Comparison of ENCODE assay signal across 28 mouse cellular contexts in the genomic region with DNA sequence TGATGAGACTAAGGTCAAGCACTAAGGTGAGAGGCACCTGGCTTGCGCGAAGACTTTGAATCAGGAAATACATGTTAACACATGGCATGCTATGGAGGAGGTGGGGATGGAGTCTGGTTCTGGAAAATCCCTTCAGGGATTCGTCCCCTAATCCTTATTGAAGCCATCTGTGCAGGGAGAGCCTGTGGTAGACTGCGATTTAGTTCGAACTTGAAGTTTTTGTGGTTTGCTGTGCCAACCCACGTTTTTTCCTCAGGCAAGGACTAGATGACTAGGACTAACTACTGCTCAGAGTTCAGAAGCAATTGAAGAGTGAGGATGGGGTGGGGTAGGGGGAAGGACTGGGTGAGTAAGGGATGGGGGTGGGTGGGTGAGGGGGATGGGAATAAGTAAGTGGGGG.
"Had no signal": no experiment of that assay in that cellular context is flagged by ENCODE, and none has a peak within 500 bp of the region (broad histone marks: within the 10 kb centered on the region; RNA-seq: fewer than 3 reads in every experiment).

No protein-coding gene starts in this region.

- H3K4me1 ChIP-seq: heart, embryonic 12.5 days; hindbrain, embryonic 10.5 days; hindbrain, embryonic 12.5 days; intestine, embryonic 15.5 days; kidney, embryonic 15.5 days; limb, embryonic 12.5 days; liver, embryonic 13.5 days; liver, embryonic 15.5 days had no signal

- H3K27ac ChIP-seq: gastrocnemius, adult 2 months; hindbrain, embryonic 10.5 days; hindbrain, embryonic 12.5 days; hindbrain, embryonic 14.5 days; intestine, embryonic 15.5 days; kidney, embryonic 15.5 days; layer of hippocampus, adult 2 months; left cerebral cortex, adult 2 months; limb, embryonic 10.5 days; limb, embryonic 12.5 days; liver, embryonic 13.5 days; liver, embryonic 15.5 days had no signal

- ATAC-seq: hindbrain, embryonic 16.5 days; inflammation-experienced regulatory T-cells, adult 6 months; intestine, embryonic 15.5 days; liver, postnatal 0 days had no signal

- H3K9me3 ChIP-seq: heart, embryonic 12.5 days; hindbrain, embryonic 10.5 days; hindbrain, embryonic 12.5 days; intestine, embryonic 15.5 days; kidney, embryonic 15.5 days; limb, embryonic 10.5 days; limb, embryonic 12.5 days; liver, embryonic 13.5 days; liver, embryonic 15.5 days had no signal

- H3K9ac ChIP-seq: heart, embryonic 12.5 days; hindbrain, embryonic 12.5 days; hindbrain, embryonic 14.5 days; intestine, embryonic 15.5 days; kidney, embryonic 15.5 days; limb, embryonic 12.5 days; liver, embryonic 13.5 days; liver, embryonic 15.5 days; liver, postnatal 0 days had no signal

- H3K4me2 ChIP-seq: heart, embryonic 12.5 days; hindbrain, embryonic 12.5 days; hindbrain, embryonic 14.5 days; intestine, embryonic 15.5 days; kidney, embryonic 15.5 days; limb, embryonic 12.5 days; liver, embryonic 11.5 days; liver, embryonic 13.5 days; liver, embryonic 15.5 days had no signal

- H3K36me3 ChIP-seq: heart, embryonic 12.5 days; hindbrain, embryonic 10.5 days; hindbrain, embryonic 12.5 days; intestine, embryonic 15.5 days; kidney, embryonic 15.5 days; limb, embryonic 10.5 days; limb, embryonic 12.5 days; liver, embryonic 13.5 days; liver, embryonic 15.5 days had no signal

- H3K27me3 ChIP-seq: heart, embryonic 12.5 days; hindbrain, embryonic 12.5 days; intestine, embryonic 15.5 days; kidney, embryonic 15.5 days; limb, embryonic 12.5 days; liver, embryonic 13.5 days; liver, embryonic 15.5 days had no signal

- H3K4me3 ChIP-seq: gastrocnemius, adult 2 months; heart, embryonic 12.5 days; hindbrain, embryonic 10.5 days; hindbrain, embryonic 12.5 days; intestine, embryonic 15.5 days; kidney, embryonic 15.5 days; layer of hippocampus, adult 2 months; left cerebral cortex, adult 2 months; limb, embryonic 10.5 days; limb, embryonic 12.5 days; liver, embryonic 13.5 days; liver, embryonic 15.5 days had no signal

- DNase-seq: gastrocnemius, adult 2 months; gastrocnemius, postnatal 10 days; gastrocnemius, postnatal 25 days; heart, postnatal 10 days; heart, postnatal 4 days; kidney, adult 11 months; kidney, adult 2 months; kidney, adult 9 months; kidney, postnatal 10 days; kidney, postnatal 25 days; kidney, postnatal 4 days; liver; liver, embryonic 13.5 days; liver, postnatal 0 days had no signal
